Mouse (Mus musculus) gastrocnemius, postnatal 14 days (tissue): Measurements from ENCODE around the gene Neurl1b. TPM values are rescaled to one million over a fixed set of nuclear protein-coding genes. Genes with fewer than 3 reads are reported as not detected.

ENCODE experiments used
- DNase-seq: peaks from one replicate; pipeline ENCODE4 v3.0.0; 2021; ENCODE audit warnings: mixed read lengths
- intact Hi-C: fragments of 180-260 bp; cut with DNase I; formaldehyde crosslinking; loops from one replicate; pipeline ENCODE4 v1.15.1; 2025; ENCODE audit warnings: low total_unique reads
- long read RNA-seq, 2 experiments: library from polyadenylated mRNA; stranded (forward); transcript quantifications; one replicate each; pipeline ENCODE4 v2.0.0; 2021
- total RNA-seq, 2 experiments: library from RNA; stranded (reverse); gene quantifications; 2 replicates each; pipeline ENCODE4 v1.2.3; 2021

The Neurl1b gene
- total RNA-seq, result 1 to 10 TPM; 8.4 TPM
- long read RNA-seq, experiment 1, partial matches to known transcripts, result 0 of 1 reads
- long read RNA-seq, experiment 1, other reads (novel, unspliced or antisense), result 1 of 1 reads
- long read RNA-seq, experiment 2, result 0 reads

GRCm38 (mm10) chr17:26414523-26415354 is at the start of gene Neurl1b:
Gene Neurl1b (plus strand): TSS chr17:26414829.
- peak; percentile 59 for DNase-seq
- intact Hi-C loops, result loop anchor here (5.0 kb wide), 1 partner anchor 97 kb away; no protein-coding TSS in a partner anchor

GRCm38 (mm10) chr17:26366792-26367191 is 47.8 kb upstream of the Neurl1b start:
- no peak for DNase-seq
- intact Hi-C loops, result no loop called here

- intact Hi-C loops, result no loop called here
- DNase-seq, result peak; percentile 73
Observed at GRCm38 (mm10) chr17:26368336-26368992, 46.2 kb upstream of the Neurl1b start.

- intact Hi-C loops, result loop anchor here (2.0 kb wide), 1 partner anchor 56 kb away; no protein-coding TSS in a partner anchor
- peak; percentile 49 for DNase-seq
Observed at GRCm38 (mm10) chr17:26370521-26371245, 43.9 kb upstream of the Neurl1b start.

GRCm38 (mm10) chr17:26371246-26371535 is 43.4 kb upstream of the Neurl1b start:
- DNase-seq, result no peak
- intact Hi-C loops, result loop anchor here (2.0 kb wide), 1 partner anchor 56 kb away; no protein-coding TSS in a partner anchor

- no peak for DNase-seq
- intact Hi-C loops, result no loop called here
Observed at GRCm38 (mm10) chr17:26373211-26373610, 41.4 kb upstream of the Neurl1b start.

- intact Hi-C loops, result no loop called here
- DNase-seq, result no peak
Observed at GRCm38 (mm10) chr17:26376416-26376815, 38.2 kb upstream of the Neurl1b start.

- DNase-seq, result no peak
- intact Hi-C loops, result no loop called here
Observed at GRCm38 (mm10) chr17:26376994-26377744, 37.5 kb upstream of the Neurl1b start.

- intact Hi-C loops, result no loop called here
Observed at GRCm38 (mm10) chr17:26380280-26380985, 34.2 kb upstream of the Neurl1b start.

GRCm38 (mm10) chr17:26380986-26381446 is 33.6 kb upstream of the Neurl1b start:
- intact Hi-C loops, result no loop called here
- no peak for DNase-seq

More at GRCm38 (mm10) chr17:26380280-26380985, 34.2 kb upstream of the Neurl1b start:
- no peak for DNase-seq

- intact Hi-C loops, result no loop called here
- DNase-seq, result no peak
Observed at GRCm38 (mm10) chr17:26381613-26382012, 33.0 kb upstream of the Neurl1b start.

- DNase-seq, result no peak
- intact Hi-C loops, result no loop called here
Observed at GRCm38 (mm10) chr17:26382176-26382575, 32.5 kb upstream of the Neurl1b start.

- intact Hi-C loops, result no loop called here
- no peak for DNase-seq
Observed at GRCm38 (mm10) chr17:26382687-26383086, 31.9 kb upstream of the Neurl1b start.

GRCm38 (mm10) chr17:26384111-26384510 is 30.5 kb upstream of the Neurl1b start:
- no peak for DNase-seq
- intact Hi-C loops, result no loop called here

- intact Hi-C loops, result no loop called here
- peak; percentile 27 for DNase-seq
Observed at GRCm38 (mm10) chr17:26385252-26386130, 29.1 kb upstream of the Neurl1b start.

GRCm38 (mm10) chr17:26386131-26386481 is 28.5 kb upstream of the Neurl1b start:
- DNase-seq, result no peak
- intact Hi-C loops, result no loop called here

- DNase-seq, result peak; percentile 40
- intact Hi-C loops, result no loop called here
Observed at GRCm38 (mm10) chr17:26388106-26388505, 26.5 kb upstream of the Neurl1b start.

GRCm38 (mm10) chr17:26389241-26389640 is 25.4 kb upstream of the Neurl1b start:
- peak; percentile 65 for DNase-seq
- intact Hi-C loops, result no loop called here
